Mouse (Mus musculus): Measurements from ENCODE around the gene Gna12. TPM values are rescaled to one million over a fixed set of nuclear protein-coding genes. Genes with fewer than 3 reads are reported as not detected.

The Gna12 gene
- 5.2 and 5.4 TPM in 2 replicates for polyA plus RNA-seq (2015; fragmentation: Nextera tagmentation; extraction: Ambion mirVana)

DNA sequence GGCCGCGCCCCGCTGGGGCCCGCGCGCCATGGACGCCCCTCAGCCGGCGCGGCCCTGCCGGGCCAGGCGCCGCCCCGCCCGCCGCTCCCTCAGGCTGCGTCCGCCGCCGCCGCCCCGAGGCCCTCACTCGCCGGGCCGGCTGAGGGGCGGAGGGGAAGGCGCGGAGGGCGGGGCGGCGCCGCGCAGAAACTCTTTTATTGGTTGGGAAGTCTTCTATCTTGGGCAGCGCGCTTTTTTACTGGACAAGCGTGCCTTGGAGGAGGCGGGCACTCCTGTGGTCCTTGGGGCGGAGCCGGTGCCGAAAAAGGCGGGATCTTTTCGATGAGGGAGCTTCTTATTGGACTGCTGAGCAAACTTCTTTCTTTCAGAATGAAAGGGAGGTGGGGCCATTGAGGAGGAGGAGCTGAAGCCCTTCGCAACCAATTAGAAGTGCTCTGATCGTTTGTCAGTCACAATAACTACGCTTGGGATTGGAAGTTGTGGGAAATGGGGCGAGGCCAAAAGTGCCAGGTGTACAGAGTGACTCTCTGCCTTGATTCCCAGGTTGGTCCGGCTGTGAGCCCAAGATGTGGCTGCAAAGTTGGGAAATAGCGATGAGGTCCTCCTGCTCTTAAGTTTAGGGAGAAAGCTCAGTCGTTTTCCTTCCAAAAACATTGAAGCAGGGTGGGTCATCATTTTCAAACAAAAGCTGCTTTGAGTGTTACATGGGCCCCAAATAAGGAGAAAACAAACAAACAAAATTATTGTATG is at the start of gene Gna12:
Gna12 (minus strand) TSS at position 118 of the 750 bp plus-strand sequence.
- no peaks in the 10 kb centered on the region for H3K27me3 ChIP-seq (replicated peaks; ENCODE audit: control insufficient read depth, insufficient read depth, low read length)
- no peaks in the 10 kb centered on the region for H3K9me3 ChIP-seq (ENCODE audit: control insufficient read depth, low read length)
- H3K4me1 ChIP-seq (ENCODE audit: control insufficient read depth, insufficient read depth, low read length): peaks cover 18% of the 10 kb centered on the region
- peak within 1 kb of the TSS; percentile 74 for H3K4me2 ChIP-seq (ENCODE audit: low read depth, low read length)
- H3K9ac ChIP-seq (ENCODE audit: low read depth, low read length): peak within 1 kb of the TSS; percentile 81
- H3K4me3 ChIP-seq (ENCODE audit: low read length): peak within 1 kb of the TSS; percentile 83
- H3K27ac ChIP-seq (ENCODE audit: low read length): peak within 1 kb of the TSS; percentile 70
- WGBS: under 1% methylated on average over 42 of the region's 49 CpGs
- no peaks in the 10 kb centered on the region for H3K36me3 ChIP-seq (ENCODE audit: control insufficient read depth, insufficient read depth, low read length)
- ATAC-seq: peak; percentile 99

DNA sequence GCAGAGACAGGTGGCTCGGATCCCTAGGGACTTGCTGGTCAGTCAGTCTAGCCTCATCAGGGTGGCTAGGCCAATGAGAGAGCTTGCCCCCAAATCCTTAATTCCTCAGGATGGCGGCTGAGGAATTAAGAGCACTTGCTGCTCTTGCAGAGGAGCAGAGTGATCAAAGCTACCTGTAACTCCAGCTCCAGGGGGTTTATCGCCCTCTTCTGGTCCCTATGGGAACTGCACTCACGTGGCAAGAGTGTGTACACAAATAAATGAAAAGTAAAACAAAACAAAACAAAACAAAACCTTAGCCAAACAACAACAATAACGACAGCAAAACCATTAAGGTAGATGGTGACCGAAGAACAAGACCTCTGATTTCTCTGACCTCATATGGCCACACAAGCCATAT is 48.4 kb upstream of the Gna12 start:
- WGBS: 65% methylated on average over 6 of the region's 6 CpGs
- no peak for ATAC-seq
- H3K36me3 ChIP-seq (ENCODE audit: control insufficient read depth, insufficient read depth, low read length): no peaks in the 10 kb centered on the region
- no peak overlapping the region for H3K4me2 ChIP-seq (ENCODE audit: low read depth, low read length)
- H3K27me3 ChIP-seq (replicated peaks; ENCODE audit: control insufficient read depth, insufficient read depth, low read length): no peaks in the 10 kb centered on the region
- H3K9me3 ChIP-seq (ENCODE audit: control insufficient read depth, low read length): no peaks in the 10 kb centered on the region
- no peak overlapping the region for H3K27ac ChIP-seq (ENCODE audit: low read length)
- no peaks in the 10 kb centered on the region for H3K4me1 ChIP-seq (ENCODE audit: control insufficient read depth, insufficient read depth, low read length)
- no peak overlapping the region for H3K9ac ChIP-seq (ENCODE audit: low read depth, low read length)
- no peak overlapping the region for H3K4me3 ChIP-seq (ENCODE audit: low read length)

DNA sequence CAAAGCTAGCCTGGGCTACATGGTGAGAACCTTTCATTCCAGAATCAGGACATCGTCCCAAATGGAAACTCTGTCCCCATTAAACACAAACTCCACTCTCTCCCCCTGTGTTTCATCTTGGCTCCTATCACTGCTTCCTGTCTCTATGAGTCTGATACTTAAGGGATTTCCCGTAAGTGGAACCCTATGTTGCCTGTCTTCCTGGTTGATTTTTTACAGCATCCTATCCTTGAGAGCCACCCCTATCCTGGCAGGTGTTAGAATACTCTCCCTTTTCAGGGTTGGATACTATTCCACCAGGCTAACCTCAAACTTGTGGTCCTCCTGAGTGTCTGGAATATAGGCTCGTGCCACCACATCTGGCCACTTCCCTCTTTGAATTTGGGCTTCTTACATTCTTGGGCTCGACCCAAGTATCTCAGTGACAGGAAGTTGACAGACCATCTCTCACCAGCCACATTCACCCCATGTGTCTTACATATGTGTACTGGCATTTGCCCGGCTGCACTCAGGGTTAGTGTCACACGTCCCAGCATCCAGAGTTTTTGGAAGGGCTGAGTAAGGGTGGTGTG is 43.6 kb upstream of the Gna12 start:
- H3K27me3 ChIP-seq (replicated peaks; ENCODE audit: control insufficient read depth, insufficient read depth, low read length): no peaks in the 10 kb centered on the region
- H3K9me3 ChIP-seq (ENCODE audit: control insufficient read depth, low read length): no peaks in the 10 kb centered on the region
- WGBS: 68% methylated on average over 6 of the region's 6 CpGs
- H3K27ac ChIP-seq (ENCODE audit: low read length): peak overlapping the region; percentile 87
- 0 out of 2 replicates have a peak overlapping the region, but pooled peaks have one; percentile 37 for H3K9ac ChIP-seq (ENCODE audit: low read depth, low read length)
- H3K36me3 ChIP-seq (ENCODE audit: control insufficient read depth, insufficient read depth, low read length): no peaks in the 10 kb centered on the region
- H3K4me3 ChIP-seq (ENCODE audit: low read length): no peak overlapping the region
- peaks cover 23% of the 10 kb centered on the region for H3K4me1 ChIP-seq (ENCODE audit: control insufficient read depth, insufficient read depth, low read length)
- H3K4me2 ChIP-seq (ENCODE audit: low read depth, low read length): peak overlapping the region; percentile 38; the same call in 1 of the 2 replicates
- ATAC-seq: 0 out of 2 replicates have a peak, but pooled peaks have one; percentile 4

DNA sequence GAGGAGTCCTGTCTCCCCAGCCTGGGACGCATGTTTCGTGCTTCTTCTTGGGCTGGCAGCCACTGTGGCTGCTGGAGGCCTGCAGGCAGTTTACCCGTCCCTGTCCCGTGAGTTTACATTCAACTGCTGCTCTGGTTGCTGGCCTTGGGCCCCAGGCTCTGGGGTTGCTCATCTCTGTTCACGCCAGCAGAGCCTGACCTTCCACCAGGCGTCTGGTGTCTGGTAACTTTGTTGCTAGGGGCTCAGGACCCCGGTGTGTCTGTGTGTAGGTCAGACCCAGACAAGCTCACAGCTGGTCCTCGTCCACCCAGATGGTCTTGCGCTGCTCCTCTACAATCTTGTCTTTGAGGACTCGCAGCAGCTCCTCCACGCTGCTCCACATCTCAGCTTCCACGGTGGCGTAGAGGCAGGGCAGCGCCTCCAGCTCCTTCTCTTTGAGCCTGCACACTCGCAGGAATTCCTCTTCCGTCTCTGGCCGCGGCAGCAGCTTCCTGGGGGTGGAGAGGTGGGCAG is 42.9 kb upstream of the Gna12 start:
- ATAC-seq: peak; percentile 59
- no peaks in the 10 kb centered on the region for H3K9me3 ChIP-seq (ENCODE audit: control insufficient read depth, low read length)
- peak overlapping the region; percentile 3; the same call in 1 of the 2 replicates for H3K4me3 ChIP-seq (ENCODE audit: low read length)
- no peaks in the 10 kb centered on the region for H3K36me3 ChIP-seq (ENCODE audit: control insufficient read depth, insufficient read depth, low read length)
- no peaks in the 10 kb centered on the region for H3K27me3 ChIP-seq (replicated peaks; ENCODE audit: control insufficient read depth, insufficient read depth, low read length)
- peaks cover 23% of the 10 kb centered on the region for H3K4me1 ChIP-seq (ENCODE audit: control insufficient read depth, insufficient read depth, low read length)
- H3K27ac ChIP-seq (ENCODE audit: low read length): peak overlapping the region; percentile 87
- 12% methylated on average over 18 of the region's 18 CpGs for whole genome bisulfite sequencing
- H3K4me2 ChIP-seq (ENCODE audit: low read depth, low read length): peak overlapping the region; percentile 38
- H3K9ac ChIP-seq (ENCODE audit: low read depth, low read length): peak overlapping the region; percentile 37; the same call in 1 of the 2 replicates

DNA sequence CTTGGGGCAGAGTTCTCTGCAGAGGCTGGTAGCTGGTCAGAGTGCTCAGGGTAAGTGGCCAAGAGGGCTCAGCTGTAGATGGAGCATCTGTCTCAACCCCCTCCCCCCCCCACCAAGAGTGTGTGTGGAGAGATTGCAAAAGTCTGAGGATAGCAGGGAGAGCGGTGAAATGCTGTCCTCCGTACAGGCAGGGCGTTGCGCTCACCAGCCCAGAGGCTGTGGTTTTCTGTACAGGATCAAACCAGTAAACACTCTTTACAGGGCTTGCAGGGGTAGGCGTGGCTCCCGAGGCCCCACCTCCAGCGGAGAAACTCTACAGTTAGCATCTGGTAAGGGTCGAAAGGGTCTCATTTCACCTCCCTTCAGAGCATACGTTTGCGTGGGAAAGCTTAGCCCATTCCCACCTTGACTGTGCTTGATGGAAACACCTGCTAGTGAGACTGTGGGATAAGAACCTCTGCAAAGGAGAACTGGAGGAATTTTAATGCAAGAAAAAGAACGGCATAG is 42.4 kb upstream of the Gna12 start:
- Histone ChIP-seq H3K9me3 (ENCODE audit: control insufficient read depth, low read length) (no peaks in the 10 kb centered on the region), H3K4me2 (ENCODE audit: low read depth, low read length) (peak overlapping the region; percentile 38), H3K4me3 (ENCODE audit: low read length) (no peak overlapping the region), H3K36me3 (ENCODE audit: control insufficient read depth, insufficient read depth, low read length) (no peaks in the 10 kb centered on the region), H3K27ac (ENCODE audit: low read length) (peak overlapping the region; percentile 87), H3K27me3 (replicated peaks; ENCODE audit: control insufficient read depth, insufficient read depth, low read length) (no peaks in the 10 kb centered on the region), H3K4me1 (ENCODE audit: control insufficient read depth, insufficient read depth, low read length) (peaks cover 23% of the 10 kb centered on the region), H3K9ac (ENCODE audit: low read depth, low read length) (no peak overlapping the region)
- ATAC-seq: peak; percentile 61
- 18% methylated on average over 11 of the region's 11 CpGs for WGBS

DNA sequence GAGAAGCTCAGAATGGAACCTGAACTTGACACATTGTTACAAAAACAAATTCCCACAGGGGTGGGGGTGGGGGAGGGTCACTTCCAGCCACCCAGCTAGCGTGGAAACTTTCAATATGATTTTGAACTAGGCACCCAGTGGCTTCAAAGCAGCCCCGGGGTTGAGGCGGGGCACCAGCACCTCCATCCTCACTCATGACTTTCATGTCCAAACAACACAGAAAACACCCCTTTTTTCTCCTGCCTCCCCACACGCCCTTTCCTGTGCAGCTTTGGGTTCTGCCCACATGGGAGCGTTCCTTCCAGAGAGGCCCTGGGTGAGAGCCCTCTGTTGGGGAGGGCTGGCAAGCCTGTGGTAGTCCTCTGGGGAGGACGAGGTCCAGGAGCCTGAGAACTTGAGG is 41.0 kb upstream of the Gna12 start:
- Histone ChIP-seq H3K27me3 (replicated peaks; ENCODE audit: control insufficient read depth, insufficient read depth, low read length) (no peaks in the 10 kb centered on the region), H3K27ac (ENCODE audit: low read length) (no peak overlapping the region; the same call in 1 of the 2 replicates), H3K36me3 (ENCODE audit: control insufficient read depth, insufficient read depth, low read length) (no peaks in the 10 kb centered on the region), H3K9me3 (ENCODE audit: control insufficient read depth, low read length) (no peaks in the 10 kb centered on the region), H3K9ac (ENCODE audit: low read depth, low read length) (no peak overlapping the region), H3K4me2 (ENCODE audit: low read depth, low read length) (no peak overlapping the region), H3K4me3 (ENCODE audit: low read length) (no peak overlapping the region), H3K4me1 (ENCODE audit: control insufficient read depth, insufficient read depth, low read length) (peaks cover 23% of the 10 kb centered on the region)
- ATAC-seq: no peak
- 59% methylated on average over 6 of the region's 6 CpGs for WGBS

DNA sequence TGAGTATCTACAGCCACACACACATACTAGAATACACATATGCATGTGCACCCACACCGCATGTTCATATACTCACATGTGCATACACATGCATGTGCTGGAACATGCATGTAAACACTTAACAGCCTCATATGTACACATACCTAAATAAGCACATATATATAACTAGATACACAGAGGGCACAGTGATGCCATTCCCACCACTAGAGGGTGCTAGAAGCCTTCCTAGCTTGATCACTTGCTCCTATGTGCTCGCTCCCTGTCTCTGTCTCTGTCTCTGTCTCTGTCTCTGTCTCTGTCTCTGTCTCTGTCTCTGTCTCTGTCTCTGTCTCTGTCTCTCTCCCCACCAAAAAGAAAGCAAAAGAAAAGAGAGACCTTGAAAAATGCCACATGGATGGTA is 38.8 kb upstream of the Gna12 start:
- WGBS: 73% methylated on average over 2 of the region's 2 CpGs

DNA sequence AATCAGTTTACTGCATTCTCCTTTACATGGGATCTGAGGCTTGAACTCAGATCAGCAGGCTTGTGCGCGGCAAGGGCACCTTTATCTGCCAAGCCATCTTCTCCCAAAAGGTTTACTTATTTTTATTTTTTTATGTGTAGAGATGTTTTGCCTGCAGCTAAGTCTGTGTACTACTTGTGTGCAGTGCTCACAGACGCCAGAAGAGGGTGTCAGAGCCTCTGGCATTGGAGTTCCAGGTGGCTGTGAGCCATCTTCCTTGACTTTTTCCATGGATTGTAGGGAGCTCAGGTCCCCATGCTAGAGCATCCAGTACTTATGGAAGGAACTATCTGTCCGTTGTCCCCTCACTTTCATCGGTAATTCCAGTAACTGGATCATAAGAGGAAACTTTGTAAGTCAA is 29.5 kb upstream of the Gna12 start:
- ATAC-seq: no peak
- no peaks in the 10 kb centered on the region for H3K9me3 ChIP-seq (ENCODE audit: control insufficient read depth, low read length)
- H3K27ac ChIP-seq (ENCODE audit: low read length): no peak overlapping the region
- 86% methylated on average over 5 of the region's 5 CpGs for WGBS
- no peaks in the 10 kb centered on the region for H3K4me1 ChIP-seq (ENCODE audit: control insufficient read depth, insufficient read depth, low read length)
- no peak overlapping the region for H3K4me3 ChIP-seq (ENCODE audit: low read length)
- no peak overlapping the region for H3K9ac ChIP-seq (ENCODE audit: low read depth, low read length)
- no peaks in the 10 kb centered on the region for H3K36me3 ChIP-seq (ENCODE audit: control insufficient read depth, insufficient read depth, low read length)
- H3K27me3 ChIP-seq (replicated peaks; ENCODE audit: control insufficient read depth, insufficient read depth, low read length): no peaks in the 10 kb centered on the region
- H3K4me2 ChIP-seq (ENCODE audit: low read depth, low read length): no peak overlapping the region

More for the DNA sequence above, 38.8 kb upstream of the Gna12 start:
- H3K4me2 ChIP-seq (ENCODE audit: low read depth, low read length): no peak overlapping the region
- no peak overlapping the region for H3K9ac ChIP-seq (ENCODE audit: low read depth, low read length)
- peaks cover 23% of the 10 kb centered on the region for H3K4me1 ChIP-seq (ENCODE audit: control insufficient read depth, insufficient read depth, low read length)
- H3K36me3 ChIP-seq (ENCODE audit: control insufficient read depth, insufficient read depth, low read length): no peaks in the 10 kb centered on the region
- no peak overlapping the region for H3K4me3 ChIP-seq (ENCODE audit: low read length)
- H3K9me3 ChIP-seq (ENCODE audit: control insufficient read depth, low read length): no peaks in the 10 kb centered on the region
- ATAC-seq: no peak
- H3K27ac ChIP-seq (ENCODE audit: low read length): no peak overlapping the region
- H3K27me3 ChIP-seq (replicated peaks; ENCODE audit: control insufficient read depth, insufficient read depth, low read length): no peaks in the 10 kb centered on the region

DNA sequence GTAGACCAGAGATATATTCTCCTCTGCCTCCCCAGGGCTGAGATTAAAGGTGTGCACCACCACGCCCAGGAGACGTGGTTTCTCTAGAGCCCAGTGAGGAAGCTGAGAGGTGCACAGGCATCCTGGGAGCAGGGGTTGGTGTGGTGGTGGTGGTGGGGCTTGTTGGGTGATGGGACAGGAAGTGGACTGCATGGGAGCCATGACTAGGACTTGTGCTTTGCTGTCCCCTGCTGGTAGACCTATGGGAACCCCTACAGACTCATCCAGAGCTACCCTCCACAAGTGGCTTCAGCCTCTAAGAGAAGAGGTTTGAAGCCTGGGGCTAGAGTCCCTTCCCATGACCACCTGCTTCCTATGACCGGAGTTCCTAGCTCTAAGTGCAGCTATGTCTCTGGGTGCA is 28.1 kb upstream of the Gna12 start:
- no peak for ATAC-seq
- no peaks in the 10 kb centered on the region for H3K36me3 ChIP-seq (ENCODE audit: control insufficient read depth, insufficient read depth, low read length)

More for the DNA sequence above, 28.1 kb upstream of the Gna12 start:
- Histone ChIP-seq H3K4me2 (ENCODE audit: low read depth, low read length) (no peak overlapping the region), H3K9ac (ENCODE audit: low read depth, low read length) (no peak overlapping the region), H3K9me3 (ENCODE audit: control insufficient read depth, low read length) (no peaks in the 10 kb centered on the region), H3K27me3 (replicated peaks; ENCODE audit: control insufficient read depth, insufficient read depth, low read length) (no peaks in the 10 kb centered on the region), H3K4me1 (ENCODE audit: control insufficient read depth, insufficient read depth, low read length) (no peaks in the 10 kb centered on the region), H3K4me3 (ENCODE audit: low read length) (no peak overlapping the region), H3K27ac (ENCODE audit: low read length) (no peak overlapping the region)
- WGBS: 88% methylated on average over 3 of the region's 3 CpGs
